Mouse (Mus musculus): Measurements from ENCODE around the gene Gm17174. TPM values are rescaled to one million over a fixed set of nuclear protein-coding genes. Genes with fewer than 3 reads are reported as not detected.

Gene Gm17174
- total RNA-seq (2023): not detected

GRCm38 (mm10) chr14:51592039-51592438 lies at the start of gene Gm17174:
Gene Gm17174, minus strand, starts transcription at chr14:51592139.

DNA sequence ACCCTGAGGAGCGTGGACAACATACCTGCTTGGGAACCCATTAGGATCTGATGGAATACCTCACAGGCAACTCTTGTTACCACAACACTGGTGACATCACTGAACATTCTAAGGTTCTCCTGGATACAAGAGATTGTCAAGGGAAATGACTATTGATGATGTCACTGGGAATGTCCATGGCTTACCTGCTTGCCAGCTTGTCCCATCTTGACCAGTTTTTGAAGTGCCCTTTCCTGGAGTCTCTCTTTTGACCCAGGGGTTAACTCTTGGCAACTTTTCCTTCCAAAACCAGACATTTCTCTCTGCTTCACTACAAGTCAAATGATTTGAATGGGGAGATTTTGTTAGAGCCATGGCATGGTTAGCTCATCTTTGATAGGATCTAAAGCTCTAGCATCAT lies 43.6 kb upstream of the Gm17174 start, which contains the start of gene Gm4181:
Gm4181 (minus strand) TSS at position 101 of the 400 bp plus-strand sequence.

DNA sequence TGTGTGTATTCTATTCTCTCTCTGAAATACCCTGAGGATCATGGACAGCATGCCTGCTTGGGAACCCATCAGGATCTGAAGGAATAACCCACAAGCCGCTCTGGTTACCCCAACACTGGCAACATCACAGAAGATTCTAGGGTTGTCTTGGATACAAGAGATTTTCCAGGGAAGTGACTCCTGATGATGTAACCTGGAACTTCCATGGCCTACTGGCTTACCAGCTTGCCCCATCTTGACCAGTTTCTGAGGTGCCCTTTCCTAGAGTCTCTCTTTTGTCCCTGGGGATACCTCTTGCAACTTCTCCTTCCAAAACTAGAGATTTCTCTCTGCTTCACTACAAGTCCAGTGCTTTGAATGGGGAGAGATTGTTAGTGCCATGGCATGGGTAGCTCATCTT lies 19.3 kb upstream of the Gm17174 start, which contains the start of gene Gm17078:
Gm17078 (minus strand) TSS at position 101 of the 400 bp plus-strand sequence.

DNA sequence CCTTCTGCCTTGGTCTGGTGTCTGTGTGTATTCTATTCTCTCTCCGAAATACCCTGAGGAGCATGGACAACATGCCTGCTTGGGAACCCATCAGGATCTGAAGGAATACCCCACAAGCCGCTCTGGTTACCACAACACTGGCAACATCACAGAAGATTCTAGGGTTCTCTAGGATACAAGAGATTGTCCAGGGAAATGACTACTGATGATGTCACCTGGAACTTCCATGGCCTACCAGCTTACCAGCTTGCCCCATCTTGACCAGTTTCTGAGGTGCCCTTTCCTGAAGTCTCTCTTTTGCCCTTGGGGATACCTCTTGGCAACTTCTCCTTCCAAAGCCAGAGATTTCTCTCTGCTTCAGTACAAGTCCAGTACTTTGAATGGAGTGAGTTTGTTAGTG lies 18.0 kb downstream of the Gm17174 start, which contains the start of gene Gm17175:
Gm17175 (minus strand) TSS at position 101 of the 400 bp plus-strand sequence.

GRCm38 (mm10) chr14:51552490-51552889 lies 39.4 kb downstream of the Gm17174 start, which contains the start of gene Gm5622:
Gene Gm5622, plus strand, starts transcription at chr14:51552790.

Other genes starting within 250 kb of the Gm17174 start
- not detected for gene Gm7247, start 230.4 kb downstream of the Gm17174 start, total RNA-seq (2023)
- gene Vmn2r88, start 181.3 kb downstream of the Gm17174 start, total RNA-seq (2023): not detected
- not detected for gene Vmn2r89, start 140.3 kb downstream of the Gm17174 start, total RNA-seq (2023)
- not detected for gene Gm5622, start 39.3 kb downstream of the Gm17174 start, total RNA-seq (2023)
- not detected for gene Gm17175, start 18.1 kb downstream of the Gm17174 start, total RNA-seq (2023)
- gene Gm17078, start 19.2 kb upstream of the Gm17174 start, total RNA-seq (2023): not detected
- not detected for gene Gm4181, start 43.5 kb upstream of the Gm17174 start, total RNA-seq (2023)
- not detected for gene Gm17079, start 103.3 kb upstream of the Gm17174 start, total RNA-seq (2023)
- not detected for gene Gm5800, start 125.0 kb upstream of the Gm17174 start, total RNA-seq (2023)
- gene Ang4, start 181.5 kb upstream of the Gm17174 start, total RNA-seq (2023): not detected
- not detected for gene AY358078, start 207.9 kb upstream of the Gm17174 start, total RNA-seq (2023)

Measured in neutrophil, adult 83 days (primary cell).